Mouse (Mus musculus) cerebellum, adult 2 months (tissue): ENCODE results near the gene Ormdl2. TPM values are rescaled to one million over a fixed set of nuclear protein-coding genes. Genes with fewer than 3 reads are reported as not detected.

Experiments
- DNase-seq, 2 experiments: peaks; one replicate each; pipeline ENCODE4 v3.0.0; 2021
- H3K27ac ChIP-seq: fragments of 200-500 bp; 2 replicates; pipeline ENCODE4 v1.5.1; 2012; ENCODE audit warnings: low read length, control low read depth, inconsistent platforms; ENCODE audit not compliant: insufficient read depth
- H3K27me3 ChIP-seq: fragments of 200-500 bp; 2 replicates; pipeline ENCODE4 v1.6.1; 2012; ENCODE audit warnings: inconsistent platforms, mild to moderate bottlenecking, low read length, moderate library complexity; ENCODE audit not compliant: control insufficient read depth, insufficient read depth
- H3K4me1 ChIP-seq: fragments of 200-500 bp; 2 replicates; pipeline ENCODE4 v1.6.1; 2011; ENCODE audit warnings: low read length; ENCODE audit not compliant: control insufficient read depth, insufficient read depth
- H3K4me3 ChIP-seq: fragments of 200-500 bp; replicated peaks from 2 replicates; pipeline ENCODE3; 2011; ENCODE audit warnings: mild to moderate bottlenecking, low read depth, low read length, control low read depth; ENCODE audit not compliant: insufficient read depth
- CTCF ChIP-seq: fragments of 200-500 bp; IDR thresholded peaks from 2 replicates; pipeline ENCODE4 v1.5.1; 2011; ENCODE audit warnings: low read depth, mild to moderate bottlenecking, control low read depth, low read length, moderate library complexity, borderline replicate concordance; ENCODE audit not compliant: insufficient read depth
- POLR2A ChIP-seq: fragments of 200-500 bp; IDR thresholded peaks from 2 replicates; pipeline ENCODE4 v1.6.1; 2011; ENCODE audit warnings: low read length, control low read depth, borderline replicate concordance; ENCODE audit not compliant: insufficient read depth
- WGBS: fragments of 180-500 bp; shearing (Covaris S2); methylation state at CpG from one replicate; pipeline ENCODE4 v1.1.7; 2018; 5-methylcytosine and 5-hydroxymethylcytosine counted together
- polyA plus RNA-seq: library from polyadenylated mRNA; depleted of rRNA; stranded (reverse); fragments of >200 nt; gene quantifications from 2 replicates; pipeline ENCODE4 v1.2.3, GENCODE M21; 2012; rRNA removed

Gene Ormdl2
- polyA plus RNA-seq, 1 experiment, result 25.7 TPM

- 12% methylated on average over 8 of the region's 8 CpGs for WGBS
- H3K4me1 ChIP-seq, result no peaks in the 10 kb centered on the region
- H3K27ac ChIP-seq, result no peak overlapping the region
- TF ChIP-seq POLR2A (no peak), CTCF (no peak)
- no peak for DNase-seq
- H3K4me3 ChIP-seq, result no peak overlapping the region
- no peaks in the 10 kb centered on the region for H3K27me3 ChIP-seq
These were observed 42.2 kb downstream of the Ormdl2 start for GRCm38 (mm10) chr10:128779011-128779795.

GRCm38 (mm10) chr10:128778441-128778840 is 43.0 kb downstream of the Ormdl2 start:
- WGBS, result 92% methylated on average over 2 of the region's 2 CpGs
- no peak overlapping the region for H3K27ac ChIP-seq
- no peak for TF ChIP-seq CTCF
- TF ChIP-seq POLR2A, result no peak

GRCm38 (mm10) chr10:128773685-128774084 is 47.8 kb downstream of the Ormdl2 start:
- no peak overlapping the region for H3K27ac ChIP-seq
- DNase-seq, result no peak
- WGBS, result 28% methylated on average over 5 of the region's 5 CpGs
- no peaks in the 10 kb centered on the region for H3K27me3 ChIP-seq
- no peak overlapping the region for H3K4me3 ChIP-seq
- TF ChIP-seq POLR2A, result no peak
- TF ChIP-seq CTCF, result no peak
- no peaks in the 10 kb centered on the region for H3K4me1 ChIP-seq

More at GRCm38 (mm10) chr10:128778441-128778840, 43.0 kb downstream of the Ormdl2 start:
- DNase-seq, result no peak
- Histone ChIP-seq H3K27me3 (no peaks in the 10 kb centered on the region), H3K4me1 (no peaks in the 10 kb centered on the region), H3K4me3 (no peak overlapping the region)

GRCm38 (mm10) chr10:128772895-128773294 is 48.5 kb downstream of the Ormdl2 start:
- no peak overlapping the region for H3K4me3 ChIP-seq
- WGBS, result 74% methylated on average over 2 of the region's 2 CpGs
- DNase-seq, result no peak
- TF ChIP-seq POLR2A (no peak), CTCF (no peak)
- no peaks in the 10 kb centered on the region for H3K27me3 ChIP-seq
- H3K4me1 ChIP-seq, result no peaks in the 10 kb centered on the region
- H3K27ac ChIP-seq, result no peak overlapping the region

Other genes with a start within 250 kb of the Ormdl2 start
- gene Erbb3, start 232.0 kb downstream of the Ormdl2 start, polyA plus RNA-seq, result 9.4 and 11.1 TPM in 2 replicates
- gene Rps26, start 194.9 kb downstream of the Ormdl2 start, polyA plus RNA-seq, result 303 and 334 TPM in 2 replicates
- 8.5 and 9.6 TPM in 2 replicates for gene Ikzf4, start 175.7 kb downstream of the Ormdl2 start, polyA plus RNA-seq
- 15.6 and 17.9 TPM in 2 replicates for gene Suox, start 147.6 kb downstream of the Ormdl2 start, polyA plus RNA-seq
- 132 and 133 TPM in 2 replicates for gene Rab5b, start 125.4 kb downstream of the Ormdl2 start, polyA plus RNA-seq
- 1.00 and 1.5 TPM in 2 replicates for gene Pmel, start 117.5 kb downstream of the Ormdl2 start, polyA plus RNA-seq
- 3.8 and 3.9 TPM in 2 replicates for gene Cdk2, start 116.6 kb downstream of the Ormdl2 start, polyA plus RNA-seq
- gene Dgka, start 76.8 kb downstream of the Ormdl2 start, polyA plus RNA-seq, result 16.0 and 17.1 TPM in 2 replicates
- gene Pym1, start 73.8 kb downstream of the Ormdl2 start, polyA plus RNA-seq, result 37.2 and 39.7 TPM in 2 replicates
- gene Mmp19, start 30.7 kb downstream of the Ormdl2 start, polyA plus RNA-seq, result 0.61 and 0.70 TPM in 2 replicates
- 22.4 and 24.1 TPM in 2 replicates for gene Dnajc14, start 17.6 kb downstream of the Ormdl2 start, polyA plus RNA-seq
- 26.4 and 26.6 TPM in 2 replicates for gene Tmem198b, start 17.3 kb downstream of the Ormdl2 start, polyA plus RNA-seq
- gene Sarnp, start 4.3 kb downstream of the Ormdl2 start, polyA plus RNA-seq, result 54.5 and 60.2 TPM in 2 replicates
- 13.6 and 14.8 TPM in 2 replicates for gene Gdf11, start 70.1 kb upstream of the Ormdl2 start, polyA plus RNA-seq
- gene Cd63, start 79.3 kb upstream of the Ormdl2 start, polyA plus RNA-seq, result 108 and 110 TPM in 2 replicates
- gene Rdh5, start 101.2 kb upstream of the Ormdl2 start, polyA plus RNA-seq, result 37.0 and 45.7 TPM in 2 replicates
- 350 and 357 TPM in 2 replicates for gene Bloc1s1, start 102.4 kb upstream of the Ormdl2 start, polyA plus RNA-seq
- gene Itga7, start 112.2 kb upstream of the Ormdl2 start, polyA plus RNA-seq, result 96.2 and 106 TPM in 2 replicates
- not detected in 2 replicates for gene Mettl7b, start 139.3 kb upstream of the Ormdl2 start, polyA plus RNA-seq
- gene Olfr9, start 167.8 kb upstream of the Ormdl2 start, polyA plus RNA-seq, result not detected in 2 replicates
- not detected in 2 replicates for gene Olfr763, start 189.1 kb upstream of the Ormdl2 start, polyA plus RNA-seq
- not detected in 2 replicates for gene Olfr764-ps1, start 218.3 kb upstream of the Ormdl2 start, polyA plus RNA-seq
- not detected in 2 replicates for gene Olfr765, start 228.4 kb upstream of the Ormdl2 start, polyA plus RNA-seq
- gene Olfr766-ps1, start 247.3 kb upstream of the Ormdl2 start, polyA plus RNA-seq, result not detected in 2 replicates